Mouse (Mus musculus) brain, embryonic 14.5 days (tissue): ENCODE measurements at regions not wholly inside any gene's neighbourhood (a gene's known extent, or its start where the extent isn't known, plus 50 kb on each side); places are given as distances from the start of the nearest gene placed in this dataset.
"Not testable (repeated sequence)": the region's sequence is repeated elsewhere in the genome, so short reads cannot be mapped to it uniquely, and the experiment has no call there.

Experiments
- DNase-seq: peaks from one replicate; pipeline ENCODE4 v3.0.0-alpha.2; 2011; ENCODE audit warnings: low read depth
- CTCF ChIP-seq: fragments of 200-500 bp; IDR thresholded peaks from 2 replicates; pipeline ENCODE4 v1.5.1; 2012; ENCODE audit warnings: inconsistent platforms, mild to moderate bottlenecking, moderate library complexity, borderline replicate concordance; ENCODE audit not compliant: insufficient read depth, insufficient read length; ENCODE audit errors: extremely low read depth
- POLR2A ChIP-seq: fragments of 200-500 bp; IDR thresholded peaks from 2 replicates; pipeline ENCODE4 v1.6.1; 2012; ENCODE audit warnings: mild to moderate bottlenecking, inconsistent platforms, borderline replicate concordance; ENCODE audit not compliant: poor library complexity, insufficient read depth, insufficient read length, severe bottlenecking; ENCODE audit errors: extremely low read depth

DNA sequence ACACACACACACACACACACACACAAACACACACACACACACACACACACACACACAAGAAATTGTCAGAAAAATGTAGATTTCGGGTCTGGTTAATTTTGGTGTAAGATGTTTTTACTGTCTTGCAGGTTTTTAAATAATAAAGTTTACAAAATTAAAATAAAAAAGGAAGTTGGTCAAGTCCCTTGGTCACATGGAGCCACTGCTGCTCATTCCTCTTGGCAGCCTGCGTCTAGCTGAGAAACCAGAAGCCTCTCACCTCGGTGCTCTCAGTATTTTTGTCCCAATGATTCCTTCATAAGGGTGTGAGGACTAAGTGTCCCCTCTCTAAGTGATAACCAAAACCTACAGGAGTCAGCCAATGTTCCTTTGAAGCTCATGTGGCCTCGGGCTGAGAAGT, 76.8 kb upstream of the Smg1 start:
- no peak for TF ChIP-seq CTCF
- DNase-seq, result no peak

DNA sequence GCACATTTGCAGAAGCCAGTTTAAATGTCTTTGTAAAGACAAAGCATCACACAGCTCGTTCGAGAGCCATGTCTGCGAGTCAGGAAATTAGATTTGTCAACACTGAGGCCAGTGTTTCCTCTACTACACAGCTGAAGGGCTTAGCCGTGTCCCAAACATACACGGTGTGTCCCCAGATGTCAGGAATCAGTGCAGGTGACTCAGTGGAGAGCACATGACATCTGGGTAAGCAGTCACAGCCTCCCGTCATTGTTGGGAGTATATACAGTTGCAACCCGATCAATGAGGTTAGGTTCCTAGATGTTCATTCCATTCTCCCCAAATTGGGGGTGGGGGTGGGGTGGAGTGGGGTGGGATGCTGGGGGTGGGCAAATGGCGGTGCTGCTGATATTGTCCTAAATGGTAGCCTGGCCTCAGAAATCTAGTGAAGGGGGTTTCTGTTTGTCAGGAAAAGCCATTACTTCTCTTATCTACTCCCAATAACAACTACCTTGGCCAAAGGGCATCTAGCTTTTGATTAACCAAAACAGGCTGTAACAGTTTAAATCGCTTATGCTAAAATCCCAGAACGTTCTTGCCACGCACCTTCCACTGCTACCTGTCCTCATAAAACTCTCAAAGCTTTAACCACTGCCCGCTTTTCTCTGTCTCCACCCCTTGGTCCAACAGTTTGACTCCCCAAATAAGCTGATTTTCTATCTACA, 75.1 kb upstream of the Smg1 start:
- DNase-seq, result no peak
- no peak for TF ChIP-seq CTCF
- TF ChIP-seq POLR2A, result no peak

DNA sequence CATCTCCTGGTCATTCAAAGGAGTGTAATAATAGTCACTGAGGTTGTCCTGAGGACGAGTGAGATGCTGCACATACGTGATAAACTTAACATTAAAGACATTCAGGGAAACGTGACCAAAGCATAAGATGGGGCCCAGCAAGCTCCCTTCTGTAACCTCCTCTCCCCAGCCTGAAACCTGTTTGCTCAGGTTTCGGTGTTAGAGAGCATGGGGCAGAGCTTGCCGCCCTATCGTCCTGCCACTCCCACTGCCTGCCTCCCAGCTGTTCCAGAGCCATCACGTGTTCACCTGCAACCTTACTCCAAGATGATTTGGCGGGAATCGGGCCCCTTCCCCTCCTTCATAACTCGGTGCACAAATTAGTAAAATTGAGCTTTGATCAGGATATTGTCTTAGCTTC, 71.4 kb upstream of the Smg1 start:
- DNase-seq, result not testable (repeated sequence)

DNA sequence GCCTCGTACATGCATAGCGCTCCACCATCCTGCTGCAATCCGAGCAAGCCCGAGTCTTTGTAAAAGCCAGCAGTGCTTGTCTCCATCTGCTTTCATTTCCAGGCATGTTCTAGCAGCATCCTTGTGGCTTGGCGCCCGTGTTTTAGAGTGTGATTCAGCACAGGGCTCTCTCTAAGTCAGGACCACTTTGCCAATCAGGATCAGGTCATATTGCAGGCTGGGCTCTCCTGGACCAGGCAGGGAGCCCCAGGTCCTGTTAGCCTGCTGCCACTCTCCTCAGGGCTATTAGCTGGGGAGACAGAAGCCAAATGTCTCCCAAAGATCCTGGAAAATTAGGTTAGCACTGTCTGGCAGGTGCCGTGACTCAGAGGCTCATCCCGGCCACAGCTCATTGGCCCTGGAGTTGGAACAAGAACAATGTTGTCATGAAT, 70.8 kb upstream of the Smg1 start:
- DNase-seq, result peak; percentile 57
- TF ChIP-seq POLR2A (no peak), CTCF (no peak)

DNA sequence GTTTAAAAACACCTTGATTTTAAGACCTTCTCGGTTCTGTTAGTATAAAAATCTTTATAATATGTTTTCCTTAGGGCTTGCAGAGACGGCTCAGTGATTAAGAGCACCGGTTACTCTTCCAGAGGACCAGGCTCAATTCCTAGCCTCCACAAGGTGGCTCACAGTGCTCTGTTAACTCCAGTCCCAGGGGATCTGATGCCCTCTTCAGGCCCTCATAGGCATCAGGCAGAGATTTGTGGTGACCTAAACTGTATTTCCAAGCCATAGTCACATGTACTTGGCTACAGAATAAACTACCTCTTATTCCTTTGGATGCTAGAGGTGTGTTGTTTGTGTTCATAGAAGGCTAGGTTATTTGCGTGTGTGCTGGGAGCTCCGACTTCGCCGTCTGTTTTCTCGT, 70.3 kb upstream of the Smg1 start:
- no peak for TF ChIP-seq POLR2A
- TF ChIP-seq CTCF, result peak; percentile 34; the same call in 1 of the 2 replicates

DNA sequence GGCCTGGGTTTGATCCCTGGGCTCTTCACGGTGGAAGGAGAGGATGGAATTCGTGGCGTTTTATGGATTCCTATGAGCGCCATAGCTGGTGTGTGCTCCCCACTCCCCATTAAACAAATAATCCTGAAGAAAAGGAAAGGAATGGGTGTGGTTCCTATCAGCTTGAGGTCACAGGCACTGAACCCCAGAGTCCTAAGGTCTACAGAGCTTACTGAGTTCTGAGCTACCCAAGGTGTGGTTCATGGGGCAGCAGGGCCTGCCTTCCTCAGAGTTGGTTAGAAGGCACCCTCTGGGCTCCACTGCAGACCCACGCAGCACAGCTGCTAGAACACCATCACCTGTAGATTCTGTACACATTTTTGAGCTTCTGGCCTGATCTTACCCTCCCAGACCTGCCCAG, 66.3 kb upstream of the Smg1 start:
- no peak for DNase-seq
- TF ChIP-seq CTCF, result no peak
- no peak for TF ChIP-seq POLR2A

More for the DNA sequence above, 70.3 kb upstream of the Smg1 start:
- DNase-seq, result peak; percentile 56

DNA sequence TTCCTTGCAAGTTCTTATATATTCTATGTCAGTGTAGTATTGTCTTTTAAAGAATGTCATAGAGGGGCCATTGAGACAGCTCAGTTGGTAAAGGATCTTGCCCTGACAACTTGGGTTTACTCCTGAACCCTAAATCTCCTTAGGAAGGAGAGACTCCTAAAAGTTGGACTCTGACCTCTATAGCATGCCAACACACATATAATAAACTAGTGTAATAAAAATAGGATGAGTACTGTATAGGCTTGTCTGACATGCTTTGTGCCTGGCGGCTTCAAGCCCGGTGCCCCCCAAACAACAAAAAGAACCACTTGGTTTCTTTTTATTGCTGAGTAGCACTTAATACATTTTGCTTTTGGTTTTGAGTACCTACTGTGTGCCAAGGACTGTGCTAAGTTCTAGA, 65.4 kb upstream of the Smg1 start:
- DNase-seq, result no peak
- TF ChIP-seq CTCF, result no peak
- no peak for TF ChIP-seq POLR2A

DNA sequence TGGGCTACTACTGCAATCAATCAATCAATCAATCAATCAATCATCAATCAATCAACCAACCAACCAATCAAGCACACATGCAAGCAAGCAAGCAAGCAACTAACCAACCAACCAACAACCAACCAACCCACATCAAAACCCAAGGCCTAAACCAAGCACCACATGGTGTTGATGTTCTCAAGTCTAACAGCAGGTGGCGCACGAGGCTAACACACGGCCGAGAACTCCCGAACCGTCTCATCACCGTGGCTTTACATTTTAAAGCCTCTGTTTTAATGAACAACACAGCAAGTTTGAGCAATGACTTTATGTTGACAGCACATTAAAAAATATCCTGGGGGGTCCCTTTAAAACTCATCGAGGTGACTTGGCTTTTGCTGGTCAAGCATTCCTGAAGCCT, 61.3 kb upstream of the Smg1 start:
- TF ChIP-seq CTCF (peak; percentile 98), POLR2A (no peak)
- peak; percentile 89 for DNase-seq

DNA sequence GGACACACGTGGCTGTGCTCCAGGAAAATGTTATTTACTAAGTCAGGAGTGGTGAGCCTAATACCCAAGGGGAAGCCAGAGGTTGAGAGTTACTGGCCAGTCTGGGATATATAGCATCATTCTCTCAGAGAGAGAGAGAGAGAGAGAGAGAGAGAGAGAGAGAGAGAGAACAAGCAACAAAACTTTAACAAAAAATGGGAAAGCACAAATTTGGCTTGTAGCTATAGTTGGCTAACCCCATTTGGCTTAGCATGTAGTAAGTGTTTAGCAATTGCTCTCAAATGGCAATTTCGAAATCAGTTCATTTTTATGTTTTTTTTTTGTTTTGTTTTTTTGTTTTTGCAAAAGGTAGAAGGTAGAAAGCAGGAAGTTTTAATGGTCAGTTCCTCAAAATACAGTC, 60.9 kb upstream of the Smg1 start:
- TF ChIP-seq POLR2A, result no peak
- DNase-seq, result no peak

DNA sequence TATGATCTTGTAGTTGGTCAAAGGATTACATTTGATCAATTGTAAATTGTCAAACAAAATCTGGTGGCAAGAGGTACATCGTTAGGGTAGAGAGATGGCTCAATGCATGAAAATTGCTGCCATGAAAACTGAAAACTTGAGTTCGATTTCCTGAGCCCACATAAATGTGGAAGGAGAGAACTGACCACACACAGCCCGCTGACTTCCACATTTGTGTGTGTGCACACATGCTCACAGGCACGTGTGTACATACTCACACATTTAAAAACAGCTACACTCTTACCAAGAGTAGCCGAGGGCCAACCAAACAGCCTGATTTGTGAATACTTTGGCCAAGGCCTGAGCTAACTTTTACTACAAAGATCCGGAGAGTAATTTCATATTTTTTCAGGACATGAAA, 60.5 kb upstream of the Smg1 start:
- TF ChIP-seq POLR2A (no peak), CTCF (no peak)
- DNase-seq, result no peak

DNA sequence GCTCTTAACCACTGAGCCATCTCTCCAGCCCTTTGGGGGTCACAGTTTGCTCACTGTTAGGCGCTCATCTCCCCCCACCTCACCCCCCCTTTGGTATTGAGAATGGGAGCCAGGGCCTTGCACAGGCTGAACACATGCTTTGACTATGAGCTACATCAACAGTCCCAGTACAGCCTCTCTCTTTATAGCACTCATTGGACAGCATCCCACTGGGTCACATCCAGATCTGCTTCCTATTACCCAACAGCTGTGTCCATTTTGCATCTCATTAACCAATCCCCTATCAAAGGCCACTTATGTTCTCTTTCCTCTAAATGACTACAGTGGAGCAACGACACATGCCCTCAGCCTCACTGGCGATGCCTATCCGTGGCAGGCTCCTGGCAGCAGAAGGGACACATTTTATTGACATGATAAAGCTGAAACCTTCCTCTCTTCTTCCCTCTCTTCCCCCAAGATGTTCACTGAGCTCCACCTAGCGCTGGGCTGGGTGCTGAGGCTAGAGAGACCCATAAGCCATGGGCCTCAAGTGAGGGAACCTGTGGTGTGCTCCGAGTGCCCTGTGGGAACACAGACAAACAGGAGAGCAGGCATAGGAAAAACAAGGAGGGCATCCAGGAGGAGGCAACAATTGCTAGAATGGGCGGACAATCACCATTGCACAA, 57.3 kb upstream of the Smg1 start:
- peak; percentile 81 for DNase-seq
- TF ChIP-seq POLR2A (no peak), CTCF (no peak)

DNA sequence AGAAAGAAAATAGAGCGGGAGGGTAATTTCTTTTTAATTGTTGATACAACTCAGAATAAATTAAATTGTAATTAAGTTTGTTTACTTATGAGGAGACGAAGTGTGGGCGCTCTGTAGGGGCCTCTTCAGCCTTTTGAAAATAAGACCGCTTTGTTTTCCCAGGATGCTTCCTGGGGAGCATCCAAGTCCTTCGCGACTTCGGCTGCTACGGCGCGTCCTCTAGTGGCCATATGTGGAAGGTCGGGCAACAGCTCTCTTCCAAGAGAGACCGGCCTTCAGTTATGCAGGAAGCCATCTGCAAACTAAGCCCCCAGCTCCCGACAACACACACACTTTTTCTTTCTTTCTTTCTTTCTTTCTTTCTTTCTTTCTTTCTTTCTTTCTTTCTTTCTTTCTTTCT, 54.1 kb upstream of the Smg1 start:
- DNase-seq, result peak; percentile 97
- TF ChIP-seq CTCF (peak; percentile 99), POLR2A (no peak)
